Mouse (Mus musculus) liver, postnatal 0 days (tissue): ENCODE measurements at regions not wholly inside any gene's neighbourhood (a gene's known extent, or its start where the extent isn't known, plus 50 kb on each side); places are given as distances from the start of the nearest gene placed in this dataset.

ENCODE experiments used
- CTCF ChIP-seq: sonication (generic); IDR thresholded peaks from 2 replicates; pipeline ENCODE4 v1.5.1; 2016; ENCODE audit warnings: antibody characterized with exemption, low read depth
- EP300 ChIP-seq: IDR thresholded peaks from 2 replicates; pipeline ENCODE4 v1.6.1; 2016; ENCODE audit warnings: antibody characterized with exemption, low read depth, mild to moderate bottlenecking

- TF ChIP-seq CTCF = no peak
- no peak for TF ChIP-seq EP300
These were observed 419.7 kb downstream of the Lrig3 start for GRCm38 (mm10) chr10:126385644-126386043.
